Mouse (Mus musculus) testis, adult 2 months (tissue): ENCODE results near the gene Kcnd3. TPM values are rescaled to one million over a fixed set of nuclear protein-coding genes. Genes with fewer than 3 reads are reported as not detected.

Experiments used
- H3K27ac ChIP-seq: fragments of 200-500 bp; 2 replicates; pipeline ENCODE4 v1.5.1; 2012; ENCODE audit warnings: low read depth, low read length; ENCODE audit not compliant: control insufficient read depth, insufficient read depth
- H3K27me3 ChIP-seq: fragments of 200-500 bp; 2 replicates; pipeline ENCODE4 v1.6.1; 2012; ENCODE audit warnings: mild to moderate bottlenecking, low read length, moderate library complexity; ENCODE audit not compliant: control insufficient read depth, insufficient read depth
- H3K36me3 ChIP-seq: fragments of 200-500 bp; 2 replicates; pipeline ENCODE4 v1.6.1; 2012; ENCODE audit warnings: mild to moderate bottlenecking, low read length; ENCODE audit not compliant: control insufficient read depth, insufficient read depth
- H3K4me1 ChIP-seq: fragments of 200-500 bp; 2 replicates; pipeline ENCODE4 v1.6.1; 2012; ENCODE audit warnings: low read length; ENCODE audit not compliant: control insufficient read depth, insufficient read depth
- H3K4me3 ChIP-seq: fragments of 200-500 bp; 2 replicates; pipeline ENCODE4 v1.5.1; 2012; ENCODE audit warnings: low read depth, mild to moderate bottlenecking, low read length, moderate library complexity, mixed read lengths; ENCODE audit not compliant: control insufficient read depth
- CTCF ChIP-seq: fragments of 200-500 bp; IDR thresholded peaks from 2 replicates; pipeline ENCODE4 v1.5.1; 2012; ENCODE audit warnings: low read depth, mild to moderate bottlenecking, inconsistent platforms, low read length, moderate library complexity; ENCODE audit not compliant: control insufficient read depth, insufficient read depth, insufficient replicate concordance
- POLR2A ChIP-seq: fragments of 200-500 bp; IDR thresholded peaks from 2 replicates; pipeline ENCODE4 v1.6.1; 2012; ENCODE audit warnings: low read depth, mild to moderate bottlenecking, inconsistent platforms, low read length, moderate library complexity; ENCODE audit not compliant: control insufficient read depth
- polyA plus RNA-seq: library from polyadenylated mRNA; depleted of rRNA; stranded (reverse); fragments of >200 nt; gene quantifications from 2 replicates; pipeline ENCODE4 v1.2.3, GENCODE M21; 2012

Gene Kcnd3
- polyA plus RNA-seq, 1 experiment, result 4.6 TPM

DNA sequence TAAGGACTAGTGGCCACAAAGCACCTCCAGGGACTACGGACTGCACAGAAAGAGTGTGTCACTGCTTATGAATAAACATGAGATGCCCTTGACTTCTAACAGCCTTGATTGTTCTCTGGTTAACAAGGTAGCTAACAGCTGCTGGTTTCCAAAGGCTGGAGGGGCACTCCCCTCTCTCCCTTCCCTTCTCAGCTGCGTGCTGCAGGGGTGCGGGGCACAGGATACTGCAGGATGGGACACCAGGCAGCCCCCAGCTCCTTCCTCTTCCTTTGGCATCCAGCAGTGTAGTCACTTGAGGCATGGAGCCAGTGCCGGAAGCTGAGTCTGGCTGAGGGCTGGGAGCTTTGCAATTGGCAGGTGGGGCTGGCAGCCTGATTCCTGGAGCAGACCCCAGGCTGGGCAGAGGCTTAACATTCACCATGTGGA, 133.6 kb downstream of the Kcnd3 start:
- H3K27ac ChIP-seq, result no peak overlapping the region
- no peaks in the 10 kb centered on the region for H3K36me3 ChIP-seq

DNA sequence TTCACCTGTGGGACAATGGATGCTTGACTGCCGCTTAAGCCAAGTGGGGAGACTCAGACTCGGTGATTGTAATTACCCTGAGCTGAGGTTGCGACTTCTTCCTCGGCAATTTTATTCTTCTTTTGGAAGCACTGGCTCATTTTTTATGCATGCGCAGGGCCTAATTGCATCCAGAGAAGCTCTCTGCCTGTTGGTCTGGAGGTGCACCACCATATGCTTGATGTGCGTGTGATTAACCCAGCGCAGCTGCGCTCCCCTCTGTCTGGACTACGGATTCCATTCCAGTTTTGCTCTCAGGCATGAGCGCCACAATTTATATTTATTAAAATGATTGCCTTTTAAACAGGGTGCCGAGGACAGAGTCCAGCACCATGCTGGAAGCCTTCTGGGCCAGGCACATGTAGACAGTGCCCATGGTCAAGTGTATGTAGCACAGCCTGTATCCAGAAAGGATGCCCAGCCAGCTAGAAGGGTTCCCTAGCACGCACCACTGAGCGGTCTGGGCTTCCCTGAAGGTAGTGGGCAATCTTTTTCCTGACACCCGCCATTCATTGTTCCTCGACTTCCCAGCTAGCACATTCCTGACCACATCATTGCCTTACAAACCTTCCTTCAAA, 138.0 kb downstream of the Kcnd3 start:
- no peak overlapping the region for H3K4me3 ChIP-seq
- no peaks in the 10 kb centered on the region for H3K36me3 ChIP-seq
- no peaks in the 10 kb centered on the region for H3K4me1 ChIP-seq
- H3K27me3 ChIP-seq, result no peaks in the 10 kb centered on the region
- TF ChIP-seq POLR2A (no peak), CTCF (no peak)
- no peak overlapping the region for H3K27ac ChIP-seq

More for the DNA sequence above, 133.6 kb downstream of the Kcnd3 start:
- Histone ChIP-seq H3K27me3 (no peaks in the 10 kb centered on the region), H3K4me3 (no peak overlapping the region), H3K4me1 (no peaks in the 10 kb centered on the region)
- no peak for TF ChIP-seq CTCF
- no peak for TF ChIP-seq POLR2A

DNA sequence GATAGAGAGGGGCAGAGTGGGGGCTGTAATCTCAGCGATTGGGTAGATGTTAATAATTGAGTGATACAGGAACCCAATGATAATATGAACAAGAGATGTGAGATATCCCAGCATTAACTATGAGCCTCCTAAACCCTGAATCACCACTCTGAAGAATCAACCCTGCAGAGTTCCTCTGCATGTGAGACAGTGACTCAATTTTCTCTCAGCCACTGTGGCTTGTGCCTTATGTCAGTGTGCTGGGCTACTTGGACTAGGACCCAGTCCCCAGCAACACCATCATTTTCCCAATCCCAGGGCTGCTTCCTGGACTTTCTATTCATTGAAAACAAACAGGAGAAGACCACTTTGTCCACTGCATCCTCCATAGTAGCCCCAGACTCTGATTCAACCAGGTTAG, 139.6 kb downstream of the Kcnd3 start:
- no peaks in the 10 kb centered on the region for H3K27me3 ChIP-seq
- no peaks in the 10 kb centered on the region for H3K36me3 ChIP-seq
- H3K4me3 ChIP-seq, result no peak overlapping the region
- no peak overlapping the region for H3K27ac ChIP-seq
- TF ChIP-seq POLR2A, result no peak
- TF ChIP-seq CTCF, result no peak
- H3K4me1 ChIP-seq, result no peaks in the 10 kb centered on the region

DNA sequence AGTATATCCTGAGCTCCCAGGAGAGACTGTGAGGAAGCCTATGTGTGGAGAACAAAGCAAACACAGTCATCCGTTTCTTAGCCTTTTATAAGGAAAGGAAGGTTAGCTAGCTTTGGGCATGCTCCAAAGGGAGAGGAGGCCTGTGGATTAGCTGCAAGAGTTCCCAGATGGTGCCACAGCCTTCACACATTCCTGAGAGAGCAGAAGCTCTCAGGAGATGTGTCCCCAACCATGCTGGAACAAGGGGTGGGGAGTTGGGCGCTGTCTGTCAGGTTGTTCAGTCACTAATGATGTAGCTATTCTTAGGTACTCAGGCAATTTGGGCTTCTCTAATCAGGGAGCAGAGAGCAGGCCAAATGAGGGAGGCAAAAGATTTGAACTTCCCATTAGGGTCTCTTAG, 140.1 kb downstream of the Kcnd3 start:
- H3K36me3 ChIP-seq, result no peaks in the 10 kb centered on the region
- no peak overlapping the region for H3K4me3 ChIP-seq
- no peaks in the 10 kb centered on the region for H3K27me3 ChIP-seq
- H3K4me1 ChIP-seq, result no peaks in the 10 kb centered on the region
- TF ChIP-seq CTCF (no peak), POLR2A (no peak)
- H3K27ac ChIP-seq, result no peak overlapping the region

DNA sequence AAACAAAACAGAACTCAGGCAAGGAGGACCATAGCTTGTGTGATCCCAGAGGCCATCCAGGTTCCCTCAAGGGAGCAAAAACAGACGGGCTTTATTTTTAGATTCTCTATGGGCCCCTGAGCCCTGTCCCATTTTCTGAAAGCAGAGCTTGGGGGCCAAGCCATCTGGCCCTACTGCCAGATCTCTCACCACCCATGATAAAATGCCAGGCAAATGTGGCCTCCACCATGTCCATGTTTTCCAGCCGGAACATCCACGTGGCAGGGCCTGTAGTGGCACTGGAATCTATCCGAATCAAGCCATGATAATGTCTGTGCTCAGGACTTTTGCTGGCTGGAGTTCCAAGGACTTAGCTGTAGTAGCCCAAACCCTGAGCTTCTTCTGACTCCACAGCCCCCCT, 148.4 kb downstream of the Kcnd3 start:
- H3K4me3 ChIP-seq, result no peak overlapping the region
- no peaks in the 10 kb centered on the region for H3K4me1 ChIP-seq
- TF ChIP-seq CTCF, result no peak
- TF ChIP-seq POLR2A, result no peak
- no peak overlapping the region for H3K27ac ChIP-seq
- no peaks in the 10 kb centered on the region for H3K27me3 ChIP-seq
- H3K36me3 ChIP-seq, result no peaks in the 10 kb centered on the region

DNA sequence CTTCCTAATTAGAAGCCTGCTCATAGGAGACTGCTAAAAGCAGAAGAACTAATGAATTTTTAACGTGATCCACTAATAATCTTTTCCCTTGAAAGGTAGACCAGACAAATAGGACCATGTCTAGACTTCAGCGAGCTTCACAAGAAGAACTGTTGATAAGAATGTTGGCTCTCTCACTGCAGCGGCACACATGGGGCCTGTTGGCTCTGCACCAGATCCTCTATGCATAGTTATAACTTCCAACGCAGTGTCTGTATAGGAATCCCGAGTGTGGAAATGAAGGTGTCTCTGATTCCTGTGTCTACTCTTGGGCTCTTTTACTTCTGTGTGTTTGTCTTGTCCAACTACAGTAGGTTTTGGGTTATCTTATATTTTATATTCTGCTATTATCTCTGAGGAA, 150.8 kb downstream of the Kcnd3 start:
- no peak for TF ChIP-seq POLR2A
- TF ChIP-seq CTCF, result no peak
- H3K27ac ChIP-seq, result no peak overlapping the region

DNA sequence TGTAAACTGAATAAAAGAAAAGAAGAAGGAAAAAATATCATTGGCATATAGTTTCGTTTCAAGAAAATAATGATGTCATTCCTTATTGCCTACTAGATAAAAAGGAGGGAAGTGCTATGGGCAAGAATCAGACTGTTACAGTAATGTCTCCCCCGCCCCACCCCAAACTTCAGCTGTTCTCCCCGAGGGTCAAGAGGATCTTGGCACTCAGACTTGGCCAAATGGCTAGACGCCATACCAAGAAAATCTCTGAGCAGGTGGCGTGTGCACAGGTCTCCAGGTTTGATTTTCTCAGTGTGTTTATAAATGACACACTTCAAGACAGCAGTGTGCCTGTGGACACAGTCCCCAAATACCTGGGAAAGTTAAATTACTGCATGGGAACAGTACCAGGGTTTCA, 153.6 kb downstream of the Kcnd3 start:
- Histone ChIP-seq H3K4me1 (no peaks in the 10 kb centered on the region), H3K27ac (no peak overlapping the region), H3K4me3 (no peak overlapping the region), H3K36me3 (no peaks in the 10 kb centered on the region), H3K27me3 (no peaks in the 10 kb centered on the region)
- no peak for TF ChIP-seq POLR2A
- TF ChIP-seq CTCF, result no peak

More for the DNA sequence above, 150.8 kb downstream of the Kcnd3 start:
- H3K36me3 ChIP-seq, result no peaks in the 10 kb centered on the region
- no peak overlapping the region for H3K4me3 ChIP-seq
- H3K27me3 ChIP-seq, result no peaks in the 10 kb centered on the region
- no peaks in the 10 kb centered on the region for H3K4me1 ChIP-seq
